Mouse (Mus musculus): ENCODE data around the gene Brsk1.

The Brsk1 gene

DNA sequence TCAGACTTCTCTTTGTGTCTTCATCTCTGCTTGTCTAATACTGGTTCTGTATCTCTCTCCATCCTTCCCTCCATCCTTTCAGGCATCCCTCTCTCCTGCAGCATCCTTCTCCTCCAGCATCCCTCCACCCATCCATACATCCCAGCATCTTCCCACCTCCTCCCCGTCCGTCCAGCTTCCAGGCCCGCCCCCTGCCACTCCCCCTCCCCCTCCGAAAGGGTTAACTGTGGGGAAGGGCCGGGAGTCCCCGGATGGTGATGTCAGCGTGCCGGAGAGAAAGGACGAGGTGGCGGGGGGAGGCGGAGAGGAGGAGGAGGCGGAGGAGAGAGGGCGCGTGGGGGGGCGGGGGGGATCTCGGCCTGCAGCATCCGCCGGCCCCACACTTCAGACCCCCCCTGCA, at the start of gene Brsk1:
Gene Brsk1, plus strand, starts transcription at position 218 of the 400 bp plus-strand sequence.
- peak; percentile 17 to 37 for DNase-seq

DNA sequence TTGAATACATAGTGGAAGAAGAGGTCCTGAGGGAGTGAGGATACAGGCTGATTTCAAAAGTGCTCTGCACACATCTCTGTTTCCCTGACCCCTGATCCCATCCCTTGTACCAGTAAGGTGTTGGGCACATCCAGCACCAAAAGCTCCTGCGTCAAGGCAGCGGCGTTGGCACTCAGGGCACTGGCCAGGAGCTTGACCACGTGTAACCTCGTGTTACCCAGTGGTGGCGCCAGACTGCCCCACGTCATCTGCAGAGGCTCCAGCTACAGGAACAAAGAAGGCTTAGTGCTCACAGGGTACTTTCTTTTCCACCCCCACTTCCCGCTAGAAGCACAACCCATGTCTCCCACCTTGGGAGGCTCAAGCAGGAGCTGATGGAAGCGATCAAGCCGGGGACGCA, 49.2 kb upstream of the Brsk1 start:
- DNase-seq, result no peak

DNA sequence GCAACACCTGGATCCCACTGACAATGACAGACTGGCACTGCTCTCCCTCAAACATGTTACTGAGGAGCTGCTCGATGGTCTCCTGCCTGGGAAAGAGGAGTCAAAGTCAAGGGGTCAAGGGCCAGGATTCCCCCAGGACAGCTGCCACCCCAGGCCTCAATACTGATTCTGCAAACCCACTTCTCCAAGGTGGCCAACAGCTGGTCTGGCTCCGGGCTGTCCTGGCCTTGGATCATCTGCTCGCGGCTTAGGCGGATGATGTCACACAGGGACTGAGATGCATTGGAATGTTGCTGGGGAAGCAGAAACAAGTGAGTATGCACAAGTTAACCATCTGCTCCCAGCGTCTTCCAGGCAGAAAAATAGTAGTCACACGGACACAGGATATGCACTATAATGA, 48.4 kb upstream of the Brsk1 start:
- DNase-seq, result no peak

DNA sequence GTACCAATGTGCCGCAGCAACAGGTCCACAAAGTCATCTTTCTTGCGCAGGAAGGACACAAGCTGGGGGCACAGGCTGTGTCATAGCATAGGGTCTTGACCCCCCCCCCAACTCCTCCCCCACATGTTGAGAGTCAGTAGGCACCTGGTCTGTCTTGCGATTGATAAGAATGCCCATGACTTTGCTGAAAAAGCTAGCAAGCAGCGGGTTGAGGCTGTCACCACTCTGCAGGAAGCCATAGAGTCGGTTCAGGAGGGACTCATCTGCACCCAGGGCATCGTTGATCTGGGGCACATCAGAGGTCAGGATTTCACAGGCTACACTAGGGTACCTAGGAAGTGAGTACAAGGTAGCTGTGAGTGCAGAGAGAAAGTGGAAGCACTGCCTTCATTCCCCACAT, 47.2 kb upstream of the Brsk1 start:
- DNase-seq, result no peak

DNA sequence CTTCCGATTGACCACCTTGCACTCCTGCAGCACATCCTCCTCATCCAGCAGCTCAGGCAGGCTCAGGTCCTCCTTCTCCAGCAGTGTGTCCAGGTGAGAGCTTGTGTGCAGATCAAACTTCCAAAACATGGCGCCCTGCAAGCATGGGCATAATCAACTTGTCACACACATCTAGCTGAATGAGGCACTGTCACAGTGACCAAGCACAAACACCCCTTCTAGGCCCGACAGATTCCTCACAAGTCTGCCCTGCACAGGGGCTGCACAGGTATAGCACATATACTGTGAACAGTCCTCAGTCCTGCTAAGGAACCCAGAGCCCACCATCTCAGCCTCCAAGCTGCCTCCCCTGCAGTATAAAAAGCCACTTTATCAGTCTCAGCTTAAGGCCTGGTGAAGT, 43.6 kb upstream of the Brsk1 start:
- no peak for DNase-seq

DNA sequence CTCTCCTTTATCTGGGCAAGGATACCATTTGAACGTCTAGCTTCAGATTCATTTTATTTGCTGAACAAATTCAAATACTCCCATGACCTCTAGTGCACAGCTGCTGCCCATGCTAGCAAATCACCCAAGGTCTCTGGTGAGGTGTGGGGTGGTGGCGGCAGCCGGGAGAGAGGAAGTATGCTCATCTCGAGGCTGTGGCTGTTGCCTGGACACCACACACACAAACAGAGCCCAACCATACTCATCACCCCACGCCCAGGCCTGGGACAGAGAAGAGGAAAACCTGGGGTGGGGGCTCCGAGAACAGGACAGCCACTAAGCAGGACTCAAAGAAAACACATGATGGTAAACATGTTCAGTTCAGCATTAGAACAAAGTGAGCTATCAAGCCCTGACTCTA, 43.1 kb upstream of the Brsk1 start:
- peak; percentile 67 to 69 for DNase-seq

DNA sequence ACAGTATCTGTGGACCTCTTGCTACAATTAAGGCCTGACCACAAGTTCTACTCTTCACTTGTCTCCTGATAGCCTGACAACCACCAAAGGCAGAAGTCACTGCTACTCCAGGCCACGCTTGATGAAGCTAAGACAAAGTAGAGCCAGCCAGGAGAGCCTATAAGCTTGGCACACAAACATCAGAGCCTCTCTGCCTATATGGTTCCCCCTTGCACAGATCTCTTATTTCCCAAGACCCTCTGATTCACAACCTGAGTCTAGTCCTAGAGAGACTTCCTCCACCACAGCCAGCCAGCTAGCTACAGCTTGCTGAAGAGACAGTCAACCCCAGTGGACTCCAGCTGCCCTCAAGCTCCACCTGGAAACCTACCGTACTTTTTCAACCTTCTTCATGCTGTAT, 42.4 kb upstream of the Brsk1 start:
- DNase-seq, result no peak

DNA sequence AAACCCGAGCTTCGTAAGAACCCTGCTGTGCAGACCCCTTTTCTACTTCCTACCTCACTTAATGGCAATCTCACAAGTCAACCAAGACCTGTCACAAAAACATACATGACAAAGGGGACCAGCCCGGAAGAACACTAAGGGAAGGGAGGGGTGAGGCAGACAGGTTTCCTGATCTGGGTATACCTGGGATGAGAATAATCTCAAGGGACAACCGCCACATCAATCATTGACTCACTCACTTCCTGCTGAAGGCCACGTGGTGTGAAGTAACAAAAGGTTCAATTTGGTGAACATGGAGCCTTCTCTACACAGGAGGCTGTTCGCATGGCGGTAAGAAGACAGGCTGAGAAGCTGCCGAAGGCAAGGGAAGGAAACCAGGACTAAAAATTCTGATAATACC, 38.8 kb upstream of the Brsk1 start:
- DNase-seq, result no peak

DNA sequence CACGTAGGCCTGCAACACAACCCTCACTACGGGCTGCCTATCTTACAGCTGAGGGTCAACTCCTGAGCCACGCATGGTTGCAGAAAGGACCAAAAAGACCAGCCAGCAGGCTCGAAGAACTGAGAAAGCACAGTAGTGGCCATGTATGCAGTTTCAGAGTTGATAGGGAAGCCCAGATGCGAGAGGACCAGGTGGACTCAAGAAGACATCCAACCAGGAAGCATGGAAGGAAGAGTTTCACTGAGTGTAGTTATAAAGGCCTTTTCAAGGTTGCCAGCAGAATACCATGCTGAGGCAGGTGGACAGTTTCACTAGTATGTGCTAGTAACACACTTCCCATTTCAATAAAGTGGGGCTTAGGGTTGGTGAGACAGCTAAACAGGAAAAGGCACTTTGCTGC, 37.7 kb upstream of the Brsk1 start:
- no peak for DNase-seq

DNA sequence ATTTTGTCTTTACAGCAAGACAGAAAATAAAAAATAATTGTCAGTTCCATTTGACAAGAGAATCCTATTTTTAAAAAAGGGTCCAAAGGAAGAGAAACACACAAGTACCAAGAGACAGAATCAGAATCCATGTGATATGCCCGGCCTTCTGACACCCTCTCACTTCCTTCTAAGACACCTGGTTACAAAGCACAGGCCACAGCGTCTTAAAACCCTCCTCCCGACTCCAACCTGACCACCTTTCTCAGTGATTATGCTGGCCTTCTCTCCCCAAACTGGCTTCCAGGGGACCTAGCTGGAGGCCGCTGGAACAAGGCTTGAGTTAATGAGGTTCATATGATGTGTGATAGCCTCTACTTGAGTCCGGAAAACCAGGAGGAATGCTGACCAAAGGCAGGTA, 37.1 kb upstream of the Brsk1 start:
- no peak for DNase-seq

DNA sequence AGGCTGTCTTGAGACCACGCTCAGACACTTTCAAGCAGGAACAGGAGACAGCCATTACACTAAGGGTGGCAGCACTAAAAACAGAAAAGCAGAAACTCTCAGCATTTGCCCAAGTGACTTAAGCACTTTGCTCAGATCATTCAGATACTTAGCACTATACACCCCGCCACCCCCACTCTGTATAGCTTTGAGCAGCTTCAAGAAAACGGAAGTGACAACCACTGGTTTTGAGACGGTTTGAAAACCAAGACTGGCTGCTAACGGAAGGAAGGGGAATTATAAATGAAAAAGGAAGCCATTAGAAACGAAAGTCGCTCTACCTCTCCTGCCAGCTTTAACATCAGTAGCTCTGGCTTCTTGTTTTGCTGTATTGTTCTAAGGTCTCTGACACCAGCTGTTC, 36.6 kb upstream of the Brsk1 start:
- peak; percentile 43 to 48 for DNase-seq

DNA sequence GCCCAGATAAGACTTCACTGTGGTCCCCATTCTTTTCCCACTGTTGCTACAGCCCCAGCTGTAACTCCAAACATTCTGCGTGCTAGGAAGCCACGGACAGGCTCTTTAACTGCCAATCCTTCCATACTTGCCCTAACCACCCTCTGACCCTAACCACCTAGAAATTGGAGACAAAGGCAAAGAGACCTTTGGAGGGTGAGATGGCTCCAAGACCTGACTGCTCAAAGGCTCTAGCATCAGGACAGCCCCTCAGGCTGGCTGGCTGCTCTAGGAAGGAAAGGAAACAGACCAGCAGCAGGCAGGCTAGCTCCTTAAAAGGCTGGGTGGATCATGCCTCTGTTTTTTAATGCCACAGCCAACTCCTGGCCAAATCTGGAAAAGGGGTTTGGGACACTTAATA, 36.2 kb upstream of the Brsk1 start:
- DNase-seq, result no peak

DNA sequence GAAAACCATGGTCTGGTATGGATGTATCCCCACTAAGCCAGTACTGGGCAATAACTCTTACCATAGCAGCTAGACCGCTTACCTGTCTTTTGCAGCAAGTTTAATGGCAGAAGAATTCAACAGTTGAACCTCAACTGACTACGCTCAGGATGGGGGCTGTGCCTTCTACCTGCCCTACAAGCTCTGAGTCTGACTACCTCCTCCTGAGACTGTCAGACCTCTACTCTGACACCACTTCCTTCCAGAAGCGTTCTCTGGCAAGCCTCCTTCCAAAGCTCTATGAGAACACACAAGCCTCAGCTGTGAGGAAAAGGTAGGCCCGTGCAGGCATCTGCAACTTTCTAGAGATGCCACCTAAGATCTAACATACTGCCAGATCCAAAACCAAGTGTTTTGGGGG, 35.0 kb upstream of the Brsk1 start:
- DNase-seq, result no peak

DNA sequence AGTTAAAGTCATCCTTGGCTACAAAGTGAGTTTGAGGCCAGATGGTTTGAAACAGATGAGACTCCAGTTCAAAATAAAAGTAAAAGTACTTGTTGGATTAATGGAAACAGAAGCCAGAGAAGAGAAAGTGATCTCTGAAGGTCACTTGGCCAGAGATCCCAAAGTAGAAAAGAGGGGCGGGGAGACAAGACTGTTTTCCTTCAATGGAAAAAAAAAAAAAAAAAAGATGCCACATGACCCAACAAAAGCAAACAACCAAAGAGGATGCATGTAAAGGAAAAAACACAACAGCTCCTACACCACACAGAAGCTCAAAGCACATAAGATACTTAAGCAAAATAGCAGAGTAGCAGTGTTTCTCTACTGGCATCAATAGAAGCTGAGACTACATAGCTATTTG, 34.5 kb upstream of the Brsk1 start:
- no peak for DNase-seq

DNA sequence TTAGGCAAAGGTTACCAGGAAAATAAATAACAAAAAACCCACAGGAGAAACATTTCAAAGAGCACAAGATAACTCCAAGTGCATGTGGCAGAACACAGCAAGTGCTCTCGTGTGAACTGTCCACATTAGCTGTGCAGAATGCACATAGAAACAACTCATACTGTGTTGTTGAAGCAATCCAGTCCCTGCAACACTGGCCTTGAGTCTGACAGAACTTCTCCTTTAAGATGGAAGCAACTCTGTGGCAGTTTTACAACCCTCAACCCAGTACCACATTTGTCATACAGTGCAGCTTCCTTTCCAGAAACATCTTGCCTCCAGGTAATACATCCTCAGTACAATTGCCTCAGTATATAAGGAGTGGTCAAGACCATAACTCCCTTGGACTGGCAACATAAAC, 33.6 kb upstream of the Brsk1 start:
- no peak for DNase-seq

DNA sequence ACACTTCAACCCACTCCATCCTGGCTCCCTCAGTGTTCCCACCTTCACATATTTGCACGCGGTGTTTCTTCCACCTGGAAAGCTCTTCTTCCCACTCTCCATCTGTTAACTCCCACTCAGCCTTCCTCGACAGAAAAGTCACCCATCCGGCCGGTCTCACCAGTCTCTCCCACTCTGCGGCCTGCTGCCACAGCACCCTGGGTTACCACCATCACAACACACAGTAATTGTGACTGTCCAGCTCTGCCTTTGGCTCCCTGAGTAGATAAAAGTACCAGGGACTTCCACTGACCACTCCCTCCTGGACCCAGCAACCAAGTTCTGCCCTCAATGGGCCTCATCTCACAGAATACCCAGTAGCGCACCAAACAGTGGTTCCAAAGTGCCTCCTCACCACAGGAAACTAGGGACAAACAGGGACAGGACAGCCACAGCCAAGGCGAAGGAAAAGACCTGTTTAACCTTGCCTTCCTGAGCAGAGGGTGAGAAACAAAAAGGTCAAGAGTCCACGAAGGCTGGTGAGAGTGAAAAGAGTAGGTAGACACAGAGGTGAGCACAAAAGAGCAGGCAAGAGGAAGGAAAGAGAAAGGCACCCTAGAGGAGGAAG, 32.8 kb upstream of the Brsk1 start:
- DNase-seq, result peak; percentile 49 to 71

DNA sequence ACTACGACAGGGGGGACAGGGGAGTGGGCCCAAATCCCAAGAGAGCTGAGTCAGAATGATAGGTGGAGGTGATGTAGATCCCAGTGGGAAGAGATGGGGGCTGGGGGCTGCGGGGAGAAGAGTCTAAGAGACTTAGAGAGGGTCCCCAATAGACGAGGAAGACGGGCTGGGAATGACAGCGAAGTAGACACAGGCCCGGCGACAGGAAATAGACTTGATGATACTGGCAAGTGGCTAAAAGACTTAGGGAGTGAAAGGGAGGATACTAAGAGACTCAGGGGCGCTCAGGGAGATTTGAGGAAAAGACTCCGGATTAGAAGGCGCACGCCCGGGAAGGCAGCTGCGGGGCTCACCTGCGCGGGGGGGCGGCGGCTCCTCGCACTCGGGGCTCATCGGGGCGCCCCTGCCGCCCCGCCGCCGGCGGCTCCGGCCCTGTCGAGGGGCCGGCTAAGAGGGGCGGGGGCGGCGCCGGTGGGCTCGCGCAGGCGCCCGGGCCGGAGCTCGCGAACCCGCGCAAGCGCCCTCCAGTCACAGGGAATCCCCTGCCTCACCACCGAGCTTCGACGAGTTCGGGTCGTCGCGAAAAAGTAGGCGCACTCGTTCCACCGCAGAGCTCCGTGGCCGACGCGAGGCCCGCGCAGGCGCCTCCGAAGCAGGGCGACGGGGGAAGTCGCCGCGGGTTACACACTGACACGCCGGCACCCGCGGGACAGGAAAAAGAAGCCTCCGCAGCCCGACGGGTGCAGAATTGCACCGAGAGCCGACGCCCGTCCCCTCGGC, 32.1 kb upstream of the Brsk1 start:
- peak in 1 of 2 experiments; percentile 25 for DNase-seq

DNA sequence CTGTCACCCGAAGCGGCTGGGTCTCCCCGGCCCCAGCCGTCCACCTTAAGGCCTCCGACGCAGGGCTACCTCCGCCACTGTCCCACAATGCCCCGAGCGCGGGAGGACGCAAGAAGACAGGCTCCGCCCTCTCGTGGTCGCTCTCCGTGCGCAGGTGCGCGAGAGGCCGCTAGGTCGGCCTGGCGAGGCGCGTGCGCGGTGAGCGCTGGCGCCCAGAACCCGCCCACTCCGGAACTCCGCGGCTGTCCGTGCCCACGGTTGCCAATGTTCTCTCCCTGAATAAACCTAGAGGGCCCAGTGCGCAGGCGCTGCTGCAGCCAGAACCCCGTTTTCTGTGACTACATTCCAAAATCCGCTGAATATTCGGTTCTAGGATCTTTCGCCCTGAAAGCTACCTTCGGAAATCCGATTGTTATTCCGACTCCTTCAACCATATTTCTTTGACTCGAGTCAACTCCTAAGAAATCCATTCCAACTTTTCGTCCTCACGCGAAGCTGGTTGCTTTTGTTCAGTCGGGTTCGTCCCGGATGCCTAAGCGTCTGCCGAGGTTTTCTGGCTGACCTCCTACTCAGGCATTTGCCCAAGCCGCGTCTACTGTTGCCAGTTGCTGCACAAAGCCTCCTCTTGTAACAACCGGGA, 31.4 kb upstream of the Brsk1 start, which contains the start of gene Ppp6r1:
Gene Ppp6r1, minus strand, starts transcription at position 108 of the 640 bp plus-strand sequence.
- peak; percentile 97 to 98 for DNase-seq

DNA sequence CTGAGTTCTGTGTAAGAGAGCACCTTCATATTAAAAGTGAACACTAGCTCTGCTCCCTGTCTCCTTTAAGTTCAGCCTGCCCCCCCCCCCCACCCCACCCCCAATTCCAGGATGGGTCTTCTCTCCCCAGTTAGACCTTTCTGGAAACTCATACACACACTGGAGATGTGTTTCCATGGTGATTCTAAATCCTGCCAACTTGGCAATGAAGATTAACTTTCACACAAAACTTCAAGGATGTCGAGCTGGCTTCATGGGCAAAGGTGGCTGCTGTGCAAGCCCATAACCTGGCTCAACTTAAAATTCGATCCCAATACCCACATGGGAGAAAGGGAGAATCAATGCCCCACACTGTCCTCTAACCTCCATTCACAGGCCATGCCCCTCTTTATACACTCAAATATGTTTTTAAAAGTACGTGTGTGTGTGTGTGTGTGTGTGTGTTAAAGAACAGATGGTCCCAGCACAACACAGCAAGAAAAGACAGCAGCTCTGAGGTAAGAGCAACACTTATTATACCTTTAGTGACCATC, 30.4 kb upstream of the Brsk1 start:
- DNase-seq, result no peak

DNA sequence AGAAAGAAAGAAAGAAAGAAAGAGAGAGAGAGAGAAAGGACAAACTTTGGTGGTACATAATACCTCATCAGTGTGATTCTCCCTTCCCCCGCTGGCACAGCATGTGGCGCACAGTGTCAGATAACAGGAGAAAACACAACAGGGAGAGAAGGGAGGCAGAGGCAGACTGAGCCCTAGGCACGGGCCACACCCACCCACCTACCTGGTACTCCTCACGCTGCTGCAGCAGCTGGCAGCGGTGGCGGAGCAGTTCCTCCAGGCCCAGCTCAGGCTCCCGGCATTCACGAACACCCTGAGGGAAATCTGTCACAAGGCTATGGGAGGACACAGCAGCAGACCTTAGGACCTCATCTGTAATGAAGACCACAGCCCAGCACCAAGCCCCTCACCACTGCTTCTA, 27.2 kb upstream of the Brsk1 start:
- no peak for DNase-seq

DNA sequence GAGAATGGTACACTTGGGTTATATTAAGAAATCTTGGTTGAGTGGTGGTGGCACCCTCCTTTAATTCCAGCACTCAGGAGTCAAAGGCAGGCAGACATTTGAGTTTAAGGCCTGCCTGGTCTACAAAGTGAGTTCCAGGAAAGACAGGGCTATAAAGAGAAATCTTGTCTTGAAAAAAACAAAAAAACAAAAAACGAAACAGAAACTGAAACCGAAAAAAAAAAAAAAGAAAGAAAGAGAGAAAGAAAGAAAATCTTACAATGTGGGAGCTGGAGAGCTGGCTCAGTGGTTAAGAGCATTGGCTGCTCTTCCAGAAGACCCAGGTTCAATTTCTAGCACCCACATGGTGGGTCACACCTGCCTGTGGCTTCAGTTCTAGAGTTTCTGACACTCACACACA, 26.7 kb upstream of the Brsk1 start:
- DNase-seq, result no peak

DNA sequence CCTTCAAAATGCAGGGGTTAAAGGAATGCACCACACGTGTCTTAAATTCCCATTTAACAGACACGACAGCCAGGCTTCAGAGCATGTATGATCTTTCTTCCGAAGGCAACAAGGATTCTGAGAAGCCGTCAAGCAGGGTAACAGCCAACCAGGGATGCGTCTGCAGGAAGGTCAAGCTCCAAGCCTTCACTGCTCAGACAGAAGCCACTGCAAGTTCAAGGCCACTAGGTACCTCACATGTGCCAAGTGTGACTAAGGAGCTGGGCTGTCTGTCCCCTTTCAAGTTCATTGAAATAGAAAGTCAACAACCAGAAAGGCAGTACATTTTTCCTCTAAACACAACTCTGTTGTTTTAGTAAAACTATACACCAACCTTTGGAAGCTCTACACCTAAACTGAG, 23.5 kb upstream of the Brsk1 start:
- DNase-seq, result no peak

DNA sequence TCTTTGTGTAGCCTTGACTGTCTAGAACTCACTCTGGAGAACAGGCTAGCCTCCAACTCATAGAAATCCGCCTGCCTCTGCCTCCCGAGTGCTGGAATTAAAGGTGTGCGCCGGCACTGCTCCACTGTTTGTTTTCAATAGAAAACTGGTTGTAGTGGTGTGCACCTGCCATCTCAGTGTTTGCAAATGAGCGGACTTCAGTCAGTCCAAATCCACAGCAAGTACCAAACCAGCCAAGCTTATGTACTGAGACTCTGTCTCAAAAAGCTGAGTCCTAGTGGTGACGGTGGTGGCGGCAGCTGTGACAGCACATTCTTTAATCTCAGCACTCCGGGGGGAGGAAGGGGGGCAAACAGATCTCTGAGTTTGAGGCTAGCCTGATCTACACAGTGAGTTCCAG, 21.9 kb upstream of the Brsk1 start:
- no peak for DNase-seq

DNA sequence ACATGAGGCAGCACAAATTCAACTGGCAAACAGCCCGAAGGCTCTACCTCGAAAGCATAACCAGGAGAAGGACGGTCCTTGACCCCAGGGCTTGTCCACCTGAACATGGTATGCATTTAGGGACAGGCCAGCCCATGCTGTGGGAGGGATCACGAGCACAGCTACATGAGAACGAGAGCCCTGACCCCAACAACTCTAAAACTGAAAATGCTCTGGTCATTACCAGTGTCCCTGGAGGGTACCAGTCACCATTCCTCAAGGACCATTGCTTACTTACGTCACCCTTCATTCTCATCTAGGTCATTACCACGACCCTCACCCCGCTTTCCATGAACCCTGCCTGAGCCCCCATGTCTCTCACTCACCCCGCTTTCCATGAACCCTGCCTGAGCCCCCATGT, 21.2 kb upstream of the Brsk1 start:
- no peak for DNase-seq

Data from lung, adult 18-20 months (tissue).